Mouse (Mus musculus) liver, embryonic 11.5 days (tissue): ENCODE measurements around the gene Sfxn5. TPM values are rescaled to one million over a fixed set of nuclear protein-coding genes. Genes with fewer than 3 reads are reported as not detected.
A peak's percentile ranks its signal among the peaks of the same experiment; 100 is the strongest.

Experiments used
- ATAC-seq: fragments of 200-750 bp; cut with Nextera tagmentation; replicated peaks from 2 replicates; pipeline ENCODE4 v1.8.0; 2017; ENCODE audit warnings: moderate number of reproducible peaks, mild to moderate bottlenecking, moderate TSS enrichment, moderate library complexity; ENCODE audit not compliant: low FRiP score
- DNase-seq: peaks from one replicate; pipeline ENCODE4 v3.0.0-alpha.2; 2017; ENCODE audit warnings: low spot score
- H3K27ac ChIP-seq: fragments of 300-500 bp; sonication (generic); 2 replicates; pipeline ENCODE4 v1.5.1; 2014; ENCODE audit warnings: mild to moderate bottlenecking, low read depth, low read length, control low read depth
- H3K27me3 ChIP-seq: fragments of 300-500 bp; sonication (generic); replicated peaks from 2 replicates; pipeline ENCODE4 v1.6.1; 2014; ENCODE audit warnings: low read length, mixed read lengths; ENCODE audit not compliant: control insufficient read depth, insufficient read depth
- H3K36me3 ChIP-seq: fragments of 300-500 bp; sonication (generic); 2 replicates; pipeline ENCODE4 v1.6.1; 2014; ENCODE audit warnings: mild to moderate bottlenecking, low read length, moderate library complexity, mixed read lengths; ENCODE audit not compliant: control insufficient read depth, insufficient read depth
- H3K4me1 ChIP-seq: fragments of 300-500 bp; sonication (generic); replicated peaks from 2 replicates; pipeline ENCODE4 v1.6.1; 2014; ENCODE audit warnings: low read length, mixed read lengths; ENCODE audit not compliant: control insufficient read depth, insufficient read depth
- H3K4me2 ChIP-seq: fragments of 300-500 bp; sonication (generic); 2 replicates; pipeline ENCODE4 v1.6.1; 2014; ENCODE audit warnings: mild to moderate bottlenecking, control low read depth, moderate library complexity
- H3K4me3 ChIP-seq: fragments of 300-500 bp; sonication (generic); 2 replicates; pipeline ENCODE4 v1.5.1; 2014; ENCODE audit warnings: low read depth, low read length, control low read depth
- H3K9ac ChIP-seq: fragments of 300-500 bp; sonication (generic); 2 replicates; pipeline ENCODE4 v1.6.1; 2014; ENCODE audit warnings: low read depth, low read length, control low read depth
- H3K9me3 ChIP-seq: fragments of 300-500 bp; sonication (generic); 2 replicates; pipeline ENCODE4 v1.6.1; 2016; ENCODE audit warnings: low read length, inconsistent platforms, mixed read lengths; ENCODE audit not compliant: control insufficient read depth
- WGBS: fragments of 180-500 bp; shearing (Covaris S2); extraction: QIAGEN DNeasy Blood & Tissue Kit; methylation state at CpG from one replicate; pipeline ENCODE4 v1.1.7; 2014; 5-methylcytosine and 5-hydroxymethylcytosine counted together
- polyA plus RNA-seq: library from polyadenylated mRNA; unstranded; fragments of >200 nt; fragmentation: Nextera tagmentation; extraction: Ambion mirVana; gene quantifications from 2 replicates; pipeline ENCODE4 v1.2.1, GENCODE M21; 2014

Gene Sfxn5
- polyA plus RNA-seq, 1 experiment from 2014 or later, result 3.8 TPM

GRCm38 (mm10) chr6:85295384-85296167 is 37.6 kb downstream of the Sfxn5 start:
- Histone ChIP-seq H3K36me3 (no peaks in the 10 kb centered on the region), H3K4me1 (peaks cover 7% of the 10 kb centered on the region; the same call in 1 of the 2 replicates), H3K27me3 (no peaks in the 10 kb centered on the region), H3K9me3 (no peaks in the 10 kb centered on the region), H3K9ac (no peak overlapping the region), H3K4me3 (no peak overlapping the region), H3K4me2 (no peak overlapping the region), H3K27ac (no peak overlapping the region)
- DNase-seq (no peak), ATAC-seq (no peak; the same call in 1 of the 2 replicates)
- WGBS, result 72% methylated on average over 7 of the region's 7 CpGs

GRCm38 (mm10) chr6:85294004-85294379 is 39.2 kb downstream of the Sfxn5 start:
- H3K27ac ChIP-seq, result no peak overlapping the region
- WGBS, result 80% methylated on average over 5 of the region's 5 CpGs
- peaks cover 7% of the 10 kb centered on the region; the same call in 1 of the 2 replicates for H3K4me1 ChIP-seq
- H3K9ac ChIP-seq, result no peak overlapping the region
- no peaks in the 10 kb centered on the region for H3K36me3 ChIP-seq
- no peak for DNase-seq
- no peaks in the 10 kb centered on the region for H3K9me3 ChIP-seq
- no peaks in the 10 kb centered on the region for H3K27me3 ChIP-seq
- ATAC-seq, result no peak
- no peak overlapping the region for H3K4me3 ChIP-seq
- H3K4me2 ChIP-seq, result no peak overlapping the region

- DNase-seq, result no peak
- no peak overlapping the region for H3K9ac ChIP-seq
- no peak overlapping the region for H3K4me2 ChIP-seq
- H3K27me3 ChIP-seq, result no peaks in the 10 kb centered on the region
- H3K9me3 ChIP-seq, result no peaks in the 10 kb centered on the region
- H3K4me3 ChIP-seq, result no peak overlapping the region
- ATAC-seq, result no peak
- WGBS, result 57% methylated on average over 10 of the region's 10 CpGs
- H3K4me1 ChIP-seq, result peaks cover 11% of the 10 kb centered on the region
- no peak overlapping the region for H3K27ac ChIP-seq
- H3K36me3 ChIP-seq, result no peaks in the 10 kb centered on the region
Observed at GRCm38 (mm10) chr6:85293255-85294003, 39.8 kb downstream of the Sfxn5 start.

GRCm38 (mm10) chr6:85290869-85291824 is 42.1 kb downstream of the Sfxn5 start:
- no peak overlapping the region for H3K9ac ChIP-seq
- H3K4me3 ChIP-seq, result no peak overlapping the region
- H3K27me3 ChIP-seq, result no peaks in the 10 kb centered on the region
- no peaks in the 10 kb centered on the region for H3K36me3 ChIP-seq
- DNase-seq (no peak), ATAC-seq (no peak)
- H3K4me2 ChIP-seq, result no peak overlapping the region
- H3K4me1 ChIP-seq, result peaks cover 18% of the 10 kb centered on the region
- 85% methylated on average over 16 of the region's 16 CpGs for WGBS
- H3K9me3 ChIP-seq, result no peaks in the 10 kb centered on the region
- H3K27ac ChIP-seq, result no peak overlapping the region

- no peaks in the 10 kb centered on the region for H3K36me3 ChIP-seq
- 48% methylated on average over 4 of the region's 4 CpGs for WGBS
- DNase-seq, result no peak
- peaks cover 11% of the 10 kb centered on the region for H3K4me1 ChIP-seq
- no peaks in the 10 kb centered on the region for H3K27me3 ChIP-seq
- no peak overlapping the region; the same call in 1 of the 2 replicates for H3K27ac ChIP-seq
- no peaks in the 10 kb centered on the region for H3K9me3 ChIP-seq
- ATAC-seq, result peak; percentile 91
- no peak overlapping the region for H3K9ac ChIP-seq
- no peak overlapping the region for H3K4me3 ChIP-seq
- H3K4me2 ChIP-seq, result no peak overlapping the region
Observed at GRCm38 (mm10) chr6:85288193-85288857, 44.9 kb downstream of the Sfxn5 start.

- Histone ChIP-seq H3K27me3 (no peaks in the 10 kb centered on the region), H3K4me1 (peaks cover 11% of the 10 kb centered on the region), H3K9me3 (no peaks in the 10 kb centered on the region), H3K4me3 (no peak overlapping the region), H3K36me3 (no peaks in the 10 kb centered on the region), H3K27ac (no peak overlapping the region), H3K4me2 (no peak overlapping the region), H3K9ac (no peak overlapping the region)
- DNase-seq (no peak), ATAC-seq (no peak)
- 82% methylated on average over 13 of the region's 13 CpGs for WGBS
Observed at GRCm38 (mm10) chr6:85286283-85287047, 46.8 kb downstream of the Sfxn5 start.

GRCm38 (mm10) chr6:85280871-85281270 is 52.4 kb downstream of the Sfxn5 start:
- H3K27ac ChIP-seq, result no peak overlapping the region
- H3K9ac ChIP-seq, result no peak overlapping the region
- no peaks in the 10 kb centered on the region for H3K9me3 ChIP-seq
- H3K4me3 ChIP-seq, result no peak overlapping the region
- no peaks in the 10 kb centered on the region for H3K27me3 ChIP-seq
- 84% methylated on average over 14 of the region's 14 CpGs for WGBS
- H3K4me2 ChIP-seq, result no peak overlapping the region
- no peak for ATAC-seq
- H3K4me1 ChIP-seq, result no peaks in the 10 kb centered on the region
- DNase-seq, result no peak
- H3K36me3 ChIP-seq, result no peaks in the 10 kb centered on the region
